In the genomic region with DNA sequence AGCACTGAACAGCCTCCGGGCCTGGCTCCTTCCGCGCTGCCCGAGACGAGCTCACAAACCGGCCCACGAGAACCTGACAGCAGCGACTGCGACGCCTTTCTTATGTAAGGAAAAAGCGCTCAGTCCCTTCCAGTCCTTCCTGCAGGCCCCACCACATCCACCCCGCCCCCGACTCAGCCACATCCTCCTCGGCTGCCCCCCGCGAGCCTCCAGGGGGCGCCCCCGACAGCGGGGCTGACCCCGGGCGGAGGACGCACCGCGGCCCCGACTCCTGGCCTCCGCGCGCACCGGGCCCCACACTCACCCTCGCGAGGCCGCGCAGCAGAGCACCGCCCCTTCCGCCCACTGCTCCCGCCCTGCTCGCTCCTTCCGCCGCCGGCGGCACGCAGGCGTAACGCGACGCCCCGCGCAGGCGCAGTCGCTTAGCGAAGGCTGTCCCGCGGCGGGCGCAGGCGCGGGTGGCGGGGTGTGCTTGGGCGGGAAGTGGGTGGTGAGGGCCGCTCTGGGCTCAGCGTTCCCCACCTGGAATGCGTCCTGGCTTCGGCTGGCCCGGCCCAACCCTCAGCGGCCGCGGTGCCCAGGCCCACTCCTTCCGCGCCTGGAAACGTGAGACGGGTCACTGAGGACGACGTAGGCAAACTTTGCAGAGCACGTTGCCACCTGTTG, we compare ENCODE assay signal across 8 mouse cellular contexts. TPM values are rescaled to one million over a fixed set of nuclear protein-coding genes. Genes with fewer than 3 reads are reported as not detected.
DNase-seq lines count a peak whose midpoint lies in the region; ATAC-seq and TF ChIP-seq lines count a peak whose summit lies in the region.

Mmaa (minus strand) TSS at position 328 of the 666 bp plus-strand sequence.

- TF ChIP-seq CTCF in liver, embryonic 14.5 days (IDR thresholded peaks at IDR 0.05; ENCODE audit: low read depth), result peak; percentile 64
- TF ChIP-seq CTCF in stomach, postnatal 0 days (IDR thresholded peaks at IDR 0.05; ENCODE audit: low read depth), result peak; percentile 74

- peak within 1 kb of the TSS; percentile 85 for H3K9ac ChIP-seq in heart, embryonic 15.5 days
- H3K9ac ChIP-seq in liver, embryonic 14.5 days (replicated peaks), result peak within 1 kb of the TSS; percentile 92
- H3K9ac ChIP-seq in neural tube, embryonic 11.5 days (ENCODE audit: low read length), result peak within 1 kb of the TSS; percentile 86
- peak within 1 kb of the TSS; percentile 79 for H3K9ac ChIP-seq in stomach, postnatal 0 days (ENCODE audit: low read length)

- H3K4me1 ChIP-seq in brown adipose tissue, adult 24 weeks (ENCODE audit: control insufficient read depth, insufficient read depth, insufficient read length, low read length), result peaks cover 14% of the 10 kb centered on the region
- H3K4me1 ChIP-seq in heart, embryonic 15.5 days (replicated peaks), result peaks cover 18% of the 10 kb centered on the region
- H3K4me1 ChIP-seq in liver, embryonic 14.5 days (replicated peaks; ENCODE audit: control insufficient read depth in 2 of 2, insufficient read depth in 2 of 2, low read length in 1 of 2), result peaks cover 7 to 12% of the 10 kb centered on the region in 2 experiments
- H3K4me1 ChIP-seq in neural tube, embryonic 11.5 days (ENCODE audit: control insufficient read depth, insufficient read depth, low read length), result peaks cover 10% of the 10 kb centered on the region; the same call in 1 of the 2 replicates
- 0 out of 2 replicates have a peak, but pooled peaks cover 2% of the 10 kb centered on the region for H3K4me1 ChIP-seq in stomach, postnatal 0 days (replicated peaks; ENCODE audit: control insufficient read depth, insufficient read depth)

- no peaks in the 10 kb centered on the region for H3K9me3 ChIP-seq in heart, embryonic 15.5 days (replicated peaks)
- H3K9me3 ChIP-seq in liver, embryonic 14.5 days (ENCODE audit: control insufficient read depth, low read length), result no peaks in the 10 kb centered on the region
- H3K9me3 ChIP-seq in neural tube, embryonic 11.5 days (ENCODE audit: control insufficient read depth, low read length), result no peaks in the 10 kb centered on the region
- no peaks in the 10 kb centered on the region for H3K9me3 ChIP-seq in stomach, postnatal 0 days (ENCODE audit: control insufficient read depth, low read length)

- WGBS in heart, embryonic 15.5 days, result under 1% methylated on average over 73 of the region's 74 CpGs
- WGBS in liver, embryonic 14.5 days (ENCODE audit: insufficient replicate concordance), result under 1% methylated on average over 74 of the region's 74 CpGs
- under 1% methylated on average over 47 of the region's 74 CpGs for WGBS in neural tube, embryonic 11.5 days
- under 1% methylated on average over 58 of the region's 74 CpGs for WGBS in stomach, postnatal 0 days

- no peaks in the 10 kb centered on the region for H3K36me3 ChIP-seq in heart, embryonic 15.5 days
- H3K36me3 ChIP-seq in liver, embryonic 14.5 days (replicated peaks; ENCODE audit: control insufficient read depth, insufficient read depth, low read depth), result no peaks in the 10 kb centered on the region
- no peaks in the 10 kb centered on the region for H3K36me3 ChIP-seq in neural tube, embryonic 11.5 days (ENCODE audit: control insufficient read depth, insufficient read depth, low read length)
- no peaks in the 10 kb centered on the region for H3K36me3 ChIP-seq in stomach, postnatal 0 days (ENCODE audit: control insufficient read depth, insufficient read depth, low read length)

- DNase-seq in CD4-positive, CD25-positive, alpha-beta regulatory T cell, adult 2 months (ENCODE audit: low read depth, low spot score), result peak; percentile 99
- peak; percentile 91 for DNase-seq in fibroblast of lung, adult 2 months (ENCODE audit: low read depth)
- peak; percentile 96 to 99 for DNase-seq in kidney, postnatal 25 days
- DNase-seq in liver, embryonic 14.5 days (ENCODE audit: low read depth in 3 of 3, low spot score in 3 of 3), result peak; percentile 88 to 90 (median 89)
- peak; percentile 100 for DNase-seq in neural tube, embryonic 11.5 days (ENCODE audit: low spot score)
- peak; percentile 98 for DNase-seq in stomach, postnatal 0 days (ENCODE audit: low spot score)

- H3K27me3 ChIP-seq in heart, embryonic 15.5 days, result no peaks in the 10 kb centered on the region
- no peaks in the 10 kb centered on the region for H3K27me3 ChIP-seq in liver, embryonic 14.5 days (ENCODE audit: control insufficient read depth, insufficient read depth, low read length)
- no peaks in the 10 kb centered on the region for H3K27me3 ChIP-seq in neural tube, embryonic 11.5 days (ENCODE audit: control insufficient read depth, insufficient read depth, low read length)
- H3K27me3 ChIP-seq in stomach, postnatal 0 days (ENCODE audit: control insufficient read depth, insufficient read depth, low read length), result no peaks in the 10 kb centered on the region

- peak; percentile 98 for ATAC-seq in heart, embryonic 15.5 days (replicated peaks; ENCODE audit: insufficient number of reproducible peaks, insufficient read depth, low FRiP score, low read depth)
- ATAC-seq in liver, embryonic 14.5 days (ENCODE audit: insufficient read depth), result peak; percentile 99
- ATAC-seq in neural tube, embryonic 11.5 days (ENCODE audit: insufficient read depth, low FRiP score, low TSS enrichment), result peak; percentile 96
- ATAC-seq in stomach, postnatal 0 days (ENCODE audit: low FRiP score, low TSS enrichment), result peak; percentile 98

- H3K27ac ChIP-seq in brown adipose tissue, adult 24 weeks (replicated peaks; ENCODE audit: low read depth, low read length), result peak within 1 kb of the TSS; percentile 97
- peak within 1 kb of the TSS; percentile 97 for H3K27ac ChIP-seq in heart, embryonic 15.5 days
- H3K27ac ChIP-seq in liver, embryonic 14.5 days, result peak within 1 kb of the TSS; percentile 61
- peak within 1 kb of the TSS; percentile 96 for H3K27ac ChIP-seq in neural tube, embryonic 11.5 days (ENCODE audit: low read depth, low read length)
- peak within 1 kb of the TSS; percentile 88 for H3K27ac ChIP-seq in stomach, postnatal 0 days (replicated peaks)

- peak within 1 kb of the TSS; percentile 74 for H3K4me2 ChIP-seq in heart, embryonic 15.5 days
- H3K4me2 ChIP-seq in liver, embryonic 14.5 days (ENCODE audit: low read depth), result peak within 1 kb of the TSS; percentile 95
- H3K4me2 ChIP-seq in neural tube, embryonic 11.5 days (ENCODE audit: low read depth), result peak within 1 kb of the TSS; percentile 79
- peak within 1 kb of the TSS; percentile 78 for H3K4me2 ChIP-seq in stomach, postnatal 0 days (replicated peaks; ENCODE audit: low read depth)

- peak within 1 kb of the TSS; percentile 94 for H3K4me3 ChIP-seq in brown adipose tissue, adult 24 weeks (ENCODE audit: insufficient read depth, low read depth, low read length)
- H3K4me3 ChIP-seq in heart, embryonic 15.5 days, result peak within 1 kb of the TSS; percentile 66
- peak within 1 kb of the TSS; percentile 68 to 91 for H3K4me3 ChIP-seq in liver, embryonic 14.5 days (ENCODE audit: insufficient read depth in 1 of 2, low read depth in 2 of 2, low read length in 2 of 2)
- H3K4me3 ChIP-seq in neural tube, embryonic 11.5 days (ENCODE audit: low read depth, low read length), result peak within 1 kb of the TSS; percentile 55
- peak within 1 kb of the TSS; percentile 49 for H3K4me3 ChIP-seq in stomach, postnatal 0 days (ENCODE audit: low read depth, low read length)

- no peak for TF ChIP-seq EP300 in liver, embryonic 14.5 days (IDR thresholded peaks at IDR 0.05; ENCODE audit: low read depth)
- TF ChIP-seq EP300 in stomach, postnatal 0 days (optimal IDR thresholded peaks at IDR 0.05), result no peak

RNA-seq across cellular contexts. Expression of gene Mmaa, which starts in this region (rescaled TPM):
- 71.0 and 71.4 TPM in 2 replicates for polyA plus RNA-seq in brown adipose tissue, adult 24 weeks (2012; ENCODE audit: insufficient read depth, insufficient read length, missing spikeins)
- 15.0 and 15.7 TPM in 2 replicates for polyA plus RNA-seq in heart, embryonic 15.5 days (2015; fragmentation: Nextera tagmentation; extraction: Ambion mirVana)
- 1.9 and 2.9 TPM in 2 replicates for polyA plus RNA-seq in liver, embryonic 14.5 days (2012; rRNA removed)
- 3.3 and 4.2 TPM in 2 replicates for polyA plus RNA-seq in liver, embryonic 14.5 days (2014; fragmentation: Nextera tagmentation; extraction: Ambion mirVana)
- polyA plus RNA-seq in neural tube, embryonic 11.5 days (2014; fragmentation: Nextera tagmentation; extraction: Ambion mirVana), result 11.8 and 12.4 TPM in 2 replicates
- 10.0 and 10.9 TPM in 2 replicates for polyA plus RNA-seq in stomach, postnatal 0 days (2015; fragmentation: Nextera tagmentation; extraction: Ambion mirVana)

Comparison
In these comparisons a context has a peak if more than half of its experiments do, and no peak if none do; other contexts are left out.
1. Peak in every context shown above with its lines: DNase-seq, ATAC-seq, H3K4me3 ChIP-seq and H3K27ac ChIP-seq.